Mouse (Mus musculus) c-Kit-negative CD71-positive TER-119-positive erythroid progenitor cells, embryonic 14.5 days (primary cell): ENCODE results near the gene Ccdc33.

Experiments
- DNase-seq: peaks from one replicate; pipeline ENCODE4 v3.0.0-alpha.2; 2013; ENCODE audit warnings: low read depth, low spot score

Ccdc33 gene

DNA sequence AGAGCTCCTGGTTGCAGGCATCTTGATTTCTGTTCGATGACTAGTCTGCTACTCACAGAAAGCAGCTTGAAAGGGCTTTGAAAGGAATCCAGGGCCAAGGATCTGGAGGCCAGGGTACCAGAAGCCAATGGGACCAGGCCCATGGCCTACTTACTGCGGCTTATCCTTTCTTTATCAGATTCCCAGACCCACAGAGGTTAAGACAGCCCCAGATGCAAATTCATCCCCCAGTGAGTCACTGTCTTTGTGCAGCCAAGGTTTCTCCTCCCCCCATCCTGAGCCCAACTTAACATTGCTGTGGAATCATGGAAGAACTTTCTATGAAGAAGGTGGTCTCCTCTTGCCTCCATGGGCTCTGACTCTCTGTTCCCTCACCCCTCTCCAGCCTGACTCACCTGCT, 106.1 kb downstream of the Ccdc33 start:
- no peak for DNase-seq

DNA sequence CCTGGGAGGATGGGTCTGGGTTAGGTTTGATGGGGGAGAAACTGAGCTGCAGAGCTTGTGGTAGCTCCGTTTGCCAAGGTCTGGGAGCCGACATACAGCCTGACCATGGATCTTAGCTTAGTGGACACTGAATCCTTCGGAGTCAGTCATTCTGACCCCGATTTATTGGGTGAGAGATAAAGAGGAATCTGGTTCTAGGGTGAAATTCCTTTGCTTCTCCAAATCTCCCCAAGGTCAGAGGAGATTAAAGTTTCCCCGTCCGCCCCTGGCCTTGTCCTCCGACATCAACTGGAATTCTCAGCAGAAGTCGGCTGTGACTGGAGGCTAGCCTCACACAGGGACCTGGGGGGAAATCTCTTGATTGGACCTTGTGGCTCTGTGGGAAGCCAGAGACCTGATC, 107.1 kb downstream of the Ccdc33 start:
- no peak for DNase-seq

DNA sequence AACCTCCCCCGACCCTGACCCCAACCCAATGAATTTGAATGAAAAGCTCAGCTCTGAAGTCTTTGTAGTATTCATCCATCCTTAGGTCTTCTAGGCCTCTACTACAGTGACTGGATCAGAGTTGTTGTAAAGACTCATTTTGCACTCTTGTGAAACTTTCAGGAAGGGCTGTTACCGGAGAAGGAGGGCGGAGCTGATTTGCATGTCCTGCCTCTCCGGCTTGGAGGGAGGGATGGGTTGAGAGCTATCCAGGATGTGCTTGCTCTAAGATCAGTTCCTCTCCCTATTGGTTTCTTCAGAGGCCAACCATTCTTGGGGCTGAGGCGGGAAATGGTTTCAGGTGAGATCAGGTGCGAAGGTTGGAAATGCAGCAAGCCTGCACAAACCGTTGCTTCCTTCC, 107.6 kb downstream of the Ccdc33 start:
- no peak for DNase-seq

DNA sequence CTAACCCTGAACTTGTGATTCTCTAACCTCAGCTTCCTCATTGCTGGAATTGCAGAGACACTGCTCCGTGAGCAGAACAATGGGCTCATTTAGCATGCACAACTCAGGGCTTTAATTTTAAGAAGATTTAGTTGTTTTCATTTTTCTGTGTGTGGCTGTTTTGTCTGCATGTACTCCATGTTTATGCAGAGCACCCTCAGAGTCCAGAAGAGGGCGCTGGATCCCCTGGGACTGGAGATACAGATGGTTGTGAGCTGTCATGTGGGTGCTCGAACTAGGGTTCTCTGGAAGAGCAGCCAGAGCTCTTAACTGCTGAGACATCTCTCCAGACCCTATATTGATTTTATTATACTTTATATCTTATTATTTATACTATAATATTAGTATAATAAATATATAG, 109.0 kb downstream of the Ccdc33 start:
- no peak for DNase-seq

DNA sequence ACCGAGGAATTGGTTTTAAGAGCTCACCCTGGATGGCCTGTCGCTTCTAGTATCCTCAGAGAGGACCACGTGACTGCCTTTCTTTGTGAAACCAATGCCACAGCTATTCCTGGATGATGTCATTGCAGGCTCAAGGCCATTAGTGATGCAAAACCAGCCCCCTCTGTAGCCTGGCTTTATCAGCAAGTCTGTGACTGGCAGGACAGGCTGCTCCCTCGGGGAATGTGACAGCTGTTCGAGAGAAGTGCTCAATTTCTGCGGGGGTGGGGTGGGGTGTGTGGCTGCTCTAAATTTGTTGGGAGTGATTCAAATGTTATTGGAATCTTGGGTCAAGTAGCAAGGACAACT, 109.6 kb downstream of the Ccdc33 start:
- no peak for DNase-seq

DNA sequence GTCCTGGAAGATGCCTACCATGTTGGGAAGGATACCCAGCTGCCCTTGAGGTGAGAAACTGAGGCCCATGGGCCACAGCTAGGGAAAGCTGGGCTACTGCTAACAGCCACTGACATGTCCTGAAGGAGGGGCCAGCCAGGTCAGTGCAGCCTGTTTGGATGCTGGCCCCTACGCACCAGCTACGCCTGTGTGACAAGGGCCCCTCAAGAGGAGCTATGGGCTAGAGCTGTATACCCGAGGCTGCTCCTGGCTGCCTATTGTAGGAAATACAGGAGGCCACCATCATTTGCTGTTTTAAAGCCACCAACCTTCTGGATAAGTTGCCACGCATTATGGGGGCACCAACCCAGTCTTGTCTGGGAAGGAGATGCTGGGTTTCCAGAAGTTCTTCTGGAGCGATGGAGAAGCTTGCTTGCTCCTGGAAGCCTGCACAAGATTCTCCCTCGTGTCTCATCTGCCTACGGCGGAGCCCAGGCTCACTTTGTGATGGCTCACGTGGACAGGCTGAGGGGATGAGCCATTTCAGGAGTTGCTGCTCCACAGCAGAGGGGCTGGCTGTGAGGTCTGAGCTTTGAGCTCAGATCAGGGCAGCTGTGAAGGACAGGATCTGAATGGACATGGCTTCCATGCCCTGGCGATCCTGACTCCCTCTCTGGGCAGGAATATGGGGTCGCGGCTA, 110.1 kb downstream of the Ccdc33 start:
- no peak for DNase-seq

DNA sequence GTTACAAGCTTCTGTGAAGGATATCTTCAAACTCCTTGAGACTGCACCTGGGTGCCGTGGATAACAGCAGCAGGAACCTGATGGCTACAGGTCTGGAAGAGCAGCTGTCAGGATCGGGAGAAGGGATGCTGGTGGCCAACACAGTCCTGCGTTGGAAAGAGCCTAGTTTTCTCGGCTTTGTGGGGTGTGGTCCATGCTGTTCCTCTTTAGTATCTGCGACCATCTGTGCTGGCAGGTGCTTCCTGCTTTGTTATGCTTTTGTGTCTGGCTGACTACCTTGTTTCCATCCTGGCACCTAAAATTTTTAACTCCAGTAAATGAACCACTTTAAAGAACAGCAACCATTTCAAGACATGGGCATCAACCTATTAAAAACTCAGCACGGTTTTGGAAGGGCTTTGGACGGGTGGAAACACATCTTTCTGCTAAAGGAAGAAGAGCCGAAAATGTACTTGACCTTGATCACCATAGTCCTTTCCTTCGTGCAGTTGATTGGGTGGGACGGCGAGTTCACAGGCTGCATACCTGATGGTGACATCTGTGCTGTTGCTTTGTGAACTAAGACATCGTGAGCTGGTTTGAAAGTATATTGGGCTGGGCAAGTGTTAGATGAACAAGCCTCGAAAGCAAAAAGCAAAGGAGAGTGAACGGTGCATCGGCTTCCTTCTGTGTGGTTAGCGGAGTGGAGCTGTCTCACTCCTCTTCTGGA, 112.7 kb downstream of the Ccdc33 start, which contains the start of gene Cyp11a1:
Gene Cyp11a1 (plus strand): TSS at position 659 of the 709 bp plus-strand sequence.
- no peak for DNase-seq

DNA sequence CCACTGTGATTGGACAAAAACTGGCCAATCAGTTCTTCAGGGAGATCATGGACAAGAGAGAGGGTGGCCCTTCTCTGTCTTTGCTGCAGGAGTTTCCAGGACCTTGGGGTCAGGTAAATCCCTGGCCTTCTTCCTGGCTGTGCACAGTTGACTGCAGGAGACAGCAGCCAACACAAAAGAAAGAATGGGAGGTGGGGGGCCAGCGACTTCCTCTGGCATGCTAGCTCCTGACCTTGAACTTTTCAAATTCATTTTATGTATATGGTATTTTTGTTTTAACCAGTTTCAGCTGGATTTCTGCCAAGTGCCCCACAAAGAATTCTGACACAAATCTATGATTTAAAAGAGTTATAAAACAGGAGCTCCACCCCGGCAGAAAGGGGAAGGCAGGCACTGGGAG, 115.4 kb downstream of the Ccdc33 start:
- no peak for DNase-seq

DNA sequence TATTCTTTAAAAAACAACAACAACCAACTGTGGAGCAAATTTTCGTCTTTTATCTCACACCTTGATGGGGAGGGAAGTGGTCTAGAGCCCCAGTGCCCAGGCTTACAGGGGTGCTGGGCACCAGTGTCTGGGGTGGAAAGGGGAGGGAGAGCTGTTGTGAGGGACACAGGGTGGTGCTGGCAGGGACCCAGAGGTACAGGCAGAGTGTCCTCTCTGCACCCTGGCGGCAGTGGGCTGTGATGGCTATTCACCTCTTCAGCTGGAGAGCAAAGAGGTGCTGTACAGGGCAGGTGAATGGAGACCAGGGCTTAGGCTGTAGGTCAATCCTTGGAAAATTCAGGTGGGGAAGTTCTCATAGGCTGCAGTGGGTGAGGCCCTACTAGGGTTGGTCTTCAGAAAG, 118.9 kb downstream of the Ccdc33 start:
- DNase-seq: no peak

DNA sequence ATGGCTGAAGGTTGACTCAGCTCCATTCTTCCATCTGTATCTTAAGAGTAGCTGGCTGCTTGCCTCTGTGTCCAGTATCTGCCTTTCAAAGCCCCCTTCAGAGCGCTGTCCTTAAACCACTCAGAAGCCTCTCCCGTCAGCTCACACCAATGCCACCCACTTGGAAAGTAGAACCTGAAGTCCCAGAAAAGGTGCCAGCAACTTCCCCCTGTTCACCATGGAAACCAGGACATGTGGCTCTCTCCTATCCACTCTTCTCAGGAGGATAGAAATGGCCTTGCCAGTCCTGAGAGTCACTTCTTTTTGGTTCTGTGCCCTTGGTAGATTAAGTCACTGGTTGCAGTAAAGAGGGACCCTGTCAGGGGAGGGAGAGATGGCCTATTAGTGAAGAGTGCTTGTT, 119.9 kb downstream of the Ccdc33 start:
- no peak for DNase-seq

DNA sequence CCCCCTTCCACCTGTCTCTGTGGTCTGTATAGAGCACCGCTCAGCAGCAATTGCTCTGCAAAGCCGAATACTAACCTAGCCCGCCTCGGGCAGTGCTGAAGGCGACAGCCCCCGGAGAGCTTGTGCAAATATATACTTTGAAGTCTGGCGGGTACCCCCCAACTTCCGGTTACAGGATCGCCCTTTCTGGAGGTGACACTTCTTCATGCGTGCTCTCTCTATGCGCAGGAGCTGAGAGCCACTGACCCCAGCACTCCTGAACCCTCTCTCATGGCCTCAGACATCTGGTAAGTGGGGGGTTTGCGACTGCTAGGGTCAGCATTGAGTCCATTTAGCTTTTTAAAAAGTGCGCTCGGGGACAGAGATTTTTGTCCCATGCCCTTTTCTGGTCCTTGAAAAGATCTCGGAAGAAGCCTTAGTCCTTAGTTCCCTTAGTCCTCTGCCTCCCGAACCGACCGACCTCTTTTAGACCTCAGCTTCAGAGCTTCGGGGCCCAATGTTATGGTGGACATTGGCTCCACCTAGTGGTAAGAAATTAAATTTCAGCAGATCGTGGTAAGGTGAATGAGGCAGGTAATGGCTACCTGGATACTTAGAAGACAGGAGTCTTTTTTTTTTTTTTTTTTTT, 120.5 kb downstream of the Ccdc33 start:
- peak; percentile 36 for DNase-seq

DNA sequence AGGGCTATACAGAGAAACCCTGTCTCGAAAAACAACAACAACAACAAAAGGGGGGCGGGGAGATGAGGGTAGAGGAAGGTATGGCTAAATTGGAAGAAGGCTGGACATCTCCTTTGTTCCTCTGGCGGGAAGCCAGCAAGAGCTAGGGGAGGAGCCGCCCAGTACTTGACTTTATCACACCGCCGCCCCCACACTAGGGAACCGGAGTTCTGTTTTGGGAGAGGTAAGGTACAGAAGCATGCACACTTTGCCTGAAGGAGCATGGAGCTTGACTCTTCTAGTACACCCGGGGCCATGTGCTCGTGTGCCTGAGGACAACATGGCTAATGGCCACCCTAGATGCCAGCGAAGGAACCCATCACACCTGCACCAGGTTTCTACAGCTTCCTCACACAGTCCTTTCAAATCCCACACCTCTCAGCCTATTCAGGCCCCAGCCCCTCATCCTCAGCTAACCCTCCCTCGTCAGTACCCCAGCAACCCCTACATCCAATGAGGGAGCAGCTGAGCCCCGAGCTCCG, 121.1 kb downstream of the Ccdc33 start:
- no peak for DNase-seq

DNA sequence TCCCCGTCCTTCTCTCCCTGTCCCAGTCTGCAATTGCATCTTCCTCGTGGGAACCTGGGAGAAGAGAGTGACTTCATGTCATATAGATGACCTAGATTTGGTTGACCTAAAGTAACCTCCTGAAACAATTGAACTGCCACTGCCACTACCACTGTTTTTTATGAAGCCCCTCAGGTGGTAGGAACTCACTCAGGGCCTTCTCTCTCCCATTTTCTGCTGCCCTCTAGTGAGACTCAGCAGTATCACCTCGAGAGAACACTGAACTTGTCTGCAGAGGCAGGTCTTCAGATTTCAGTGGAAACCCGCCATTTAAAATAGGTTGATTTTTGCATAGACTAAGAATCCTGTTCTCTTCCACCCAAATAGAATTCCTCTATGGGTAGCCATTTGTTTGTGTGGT, 123.3 kb downstream of the Ccdc33 start:
- no peak for DNase-seq

DNA sequence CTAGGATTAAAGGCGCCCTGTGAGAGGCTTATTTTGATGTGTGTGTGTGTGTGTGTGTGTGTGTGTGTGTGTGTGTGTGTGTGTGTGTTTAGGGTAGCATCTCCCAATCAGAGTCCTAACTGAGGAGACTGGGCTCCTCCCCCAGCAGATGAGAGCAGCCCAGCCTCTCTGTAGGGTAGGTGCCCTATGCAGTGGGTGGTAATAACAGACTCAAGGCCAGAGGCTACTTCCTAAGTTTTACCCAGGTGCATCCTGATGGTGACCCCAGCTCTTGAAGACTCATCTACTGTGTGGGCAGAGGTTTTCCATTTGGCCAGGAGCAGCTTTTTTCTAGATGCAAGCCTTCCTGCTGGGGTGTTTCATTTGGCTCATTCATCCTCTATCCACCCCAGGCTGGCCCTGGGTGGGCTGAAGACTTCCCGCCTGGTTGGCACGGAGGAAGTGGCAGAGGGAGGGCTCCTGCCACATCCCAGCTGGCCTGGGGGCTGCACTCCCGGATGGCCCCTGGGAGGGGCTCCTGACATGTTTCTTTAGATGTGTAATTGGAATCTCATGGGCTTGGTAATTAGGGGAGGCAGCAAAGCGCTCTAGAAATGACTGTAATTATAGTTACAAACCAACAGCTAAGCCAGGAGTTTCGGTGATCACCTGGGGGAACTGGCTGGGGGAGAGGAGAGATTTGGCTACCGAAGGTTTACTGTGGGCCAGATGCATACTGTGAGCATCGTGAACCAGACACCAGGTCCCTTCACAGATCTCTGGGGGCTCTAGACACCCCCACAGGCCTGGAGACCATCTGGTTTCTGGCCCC, 125.6 kb downstream of the Ccdc33 start:
- DNase-seq: no peak

DNA sequence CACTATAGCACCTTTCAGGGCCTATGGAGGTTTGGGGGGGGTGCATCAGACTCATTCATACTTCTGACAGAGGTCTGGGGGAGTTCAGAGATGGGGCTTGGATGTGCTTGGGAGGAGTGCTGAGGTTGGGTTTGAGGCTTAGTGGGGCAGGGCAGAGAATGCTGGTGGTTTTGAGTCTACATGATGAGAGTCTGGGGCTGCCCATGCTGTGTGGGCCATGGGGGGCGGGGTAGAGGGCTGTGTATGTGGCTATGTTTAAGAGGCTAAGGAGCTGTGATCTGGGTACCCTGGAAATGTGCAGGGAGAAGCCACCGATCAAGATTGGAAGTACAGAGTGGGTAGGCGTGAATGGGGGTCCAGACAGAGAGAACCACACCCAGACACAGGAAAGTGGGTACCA, 126.6 kb downstream of the Ccdc33 start:
- DNase-seq: no peak

DNA sequence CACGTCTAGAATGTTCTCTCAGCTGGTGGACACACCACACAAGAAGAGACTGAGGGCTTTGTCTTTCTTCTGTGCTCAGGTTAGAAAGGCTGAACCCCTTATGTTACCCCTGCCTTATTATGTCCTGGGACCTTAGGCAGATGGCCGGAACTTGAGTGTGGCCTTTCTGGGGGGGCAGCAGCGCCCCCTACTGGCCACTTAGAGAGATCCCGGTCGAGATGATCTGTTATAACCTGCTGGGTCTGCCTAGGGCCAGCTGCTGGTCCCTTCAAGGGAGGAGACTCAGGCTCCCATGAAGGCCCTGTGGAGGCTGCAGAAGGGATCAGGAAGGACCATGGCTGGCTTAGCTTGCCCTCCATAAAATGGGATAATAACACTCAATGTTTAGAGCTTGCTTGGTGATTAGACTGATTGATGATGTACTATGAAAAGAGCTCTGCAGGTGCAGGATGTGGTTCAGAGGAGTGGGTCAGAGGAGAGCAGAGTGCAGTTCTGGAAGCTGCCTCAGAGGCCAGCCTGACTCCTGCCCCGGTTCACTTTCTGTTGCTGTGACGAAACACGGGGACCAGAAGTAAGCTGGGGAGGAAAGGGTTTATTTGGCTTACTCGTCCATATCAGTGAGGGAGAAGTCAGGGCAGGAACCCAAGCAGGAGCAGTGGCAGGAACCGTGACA, 128.0 kb downstream of the Ccdc33 start:
- peak; percentile 12 for DNase-seq

DNA sequence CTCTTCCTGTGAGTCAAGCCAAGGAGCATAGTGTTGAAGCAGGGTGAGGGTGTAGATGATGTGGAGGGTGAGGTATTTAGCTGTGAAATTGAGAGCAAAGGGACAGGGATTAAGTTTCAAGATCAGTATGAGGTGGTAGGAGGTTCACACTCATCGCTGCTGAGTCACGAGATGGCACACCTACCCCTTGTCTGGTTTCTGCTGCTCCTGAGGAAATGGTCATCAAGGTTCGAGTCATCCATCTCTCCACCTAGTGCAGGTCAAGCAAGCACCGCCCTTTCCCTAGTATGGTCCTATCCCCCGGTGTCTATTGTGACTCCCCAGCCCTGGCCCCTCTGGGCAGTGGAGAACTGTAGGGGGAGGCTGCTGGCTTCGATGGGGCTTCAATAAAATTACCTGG, 129.3 kb downstream of the Ccdc33 start:
- DNase-seq: no peak

DNA sequence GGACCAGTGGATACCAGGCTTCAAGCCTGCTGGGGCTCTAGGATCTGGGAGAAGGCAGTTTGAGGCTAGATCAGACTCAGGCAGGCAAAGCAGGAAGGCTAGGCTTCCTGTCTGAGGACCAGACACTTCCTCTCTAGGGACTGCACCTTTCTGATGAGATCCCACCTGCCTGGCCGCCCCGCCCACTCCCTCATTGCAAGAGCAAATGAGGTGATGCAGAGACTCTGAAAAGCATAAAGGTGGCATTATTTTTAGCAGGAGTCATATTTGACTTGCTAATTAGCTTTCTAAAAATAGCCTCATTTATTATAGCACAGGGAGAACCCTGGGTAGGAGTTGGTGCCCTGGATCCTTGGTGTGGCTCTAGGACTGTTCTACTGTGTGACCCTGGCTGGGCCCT, 130.5 kb downstream of the Ccdc33 start:
- no peak for DNase-seq

DNA sequence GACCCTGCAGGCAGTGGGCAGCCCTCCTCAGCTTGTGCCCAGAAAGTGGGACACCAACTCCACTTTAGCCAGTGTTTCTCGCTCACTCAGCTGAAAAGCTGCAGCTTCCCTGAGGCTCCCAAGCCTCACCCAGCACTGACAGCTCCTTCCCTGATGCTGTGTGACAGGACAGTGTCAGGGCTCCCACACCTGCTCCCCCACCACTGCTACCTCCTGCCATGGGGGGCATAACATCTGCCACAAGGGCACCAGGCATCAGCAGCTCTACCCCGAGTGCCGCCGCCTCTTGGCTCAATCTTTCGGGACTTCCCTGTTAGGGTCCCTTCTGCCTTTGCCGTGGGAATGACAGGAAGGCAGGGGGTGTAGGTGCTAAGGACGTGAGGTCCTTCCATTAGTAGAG, 132.3 kb downstream of the Ccdc33 start:
- DNase-seq: no peak

DNA sequence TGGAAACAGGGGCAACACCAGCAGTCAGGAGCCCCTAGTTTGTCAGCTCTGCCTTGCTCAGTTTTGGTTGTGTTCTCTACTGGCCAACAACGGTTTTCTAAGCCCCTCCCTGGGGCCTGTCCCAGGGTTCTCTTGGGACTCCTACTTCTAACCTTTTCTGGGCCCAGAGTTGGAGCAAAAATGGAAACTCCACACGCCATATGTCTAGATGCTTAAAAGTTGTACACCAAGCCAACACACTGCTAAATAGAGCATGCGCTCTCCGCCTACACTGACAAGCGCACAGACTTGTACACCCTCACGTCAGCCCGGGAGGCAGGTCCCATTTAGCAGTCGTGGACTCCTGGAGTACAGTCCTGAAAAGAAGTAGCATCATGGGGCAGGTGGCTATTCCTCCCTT, 133.3 kb downstream of the Ccdc33 start:
- DNase-seq: no peak

DNA sequence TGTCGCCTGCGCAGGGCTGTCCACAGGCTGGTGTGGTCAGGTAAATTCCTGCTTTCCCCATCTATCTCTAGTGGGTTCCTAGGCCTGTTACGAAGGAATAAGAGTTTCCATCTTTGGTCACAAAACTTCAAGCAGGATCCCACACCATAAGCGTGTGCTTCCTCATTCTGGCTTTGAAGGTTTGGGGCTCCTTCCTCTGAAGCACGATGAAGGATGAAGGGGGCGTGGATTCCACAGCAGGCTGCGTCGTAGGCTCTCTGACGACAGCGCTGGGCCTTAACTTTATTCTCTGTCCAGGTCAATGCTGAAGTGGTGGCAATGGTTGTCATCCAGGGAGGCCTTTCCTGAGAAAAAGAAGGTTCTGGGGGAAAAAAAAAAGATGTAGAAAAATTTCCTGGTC, 138.1 kb downstream of the Ccdc33 start:
- no peak for DNase-seq

DNA sequence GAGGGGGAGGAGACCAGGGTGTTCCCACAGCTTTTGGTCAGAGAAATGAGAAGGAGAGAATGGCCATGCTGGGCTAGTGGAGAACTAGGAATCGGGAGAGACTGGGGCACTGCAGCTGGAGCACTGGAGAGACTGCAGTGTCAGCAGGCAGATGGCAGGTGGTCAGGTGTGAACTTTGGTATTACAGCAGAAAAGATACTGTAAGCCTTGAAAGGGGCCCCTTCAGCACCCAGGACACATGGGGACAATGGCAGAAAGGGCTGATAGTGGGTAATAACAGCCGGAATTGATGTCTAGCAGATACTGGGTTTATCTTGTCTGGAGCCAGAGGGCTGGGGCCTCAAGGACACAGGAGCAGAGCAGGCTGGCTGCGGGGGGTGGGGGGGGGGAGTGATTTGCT, 139.8 kb downstream of the Ccdc33 start:
- no peak for DNase-seq
